Mouse (Mus musculus): Measurements from ENCODE around the gene Wsb2. TPM values are rescaled to one million over a fixed set of nuclear protein-coding genes. Genes with fewer than 3 reads are reported as not detected.
"Not testable (repeated sequence)": the region's sequence is repeated elsewhere in the genome, so short reads cannot be mapped to it uniquely, and the experiment has no call there.

Wsb2 gene
- polyA plus RNA-seq, 1 experiment: 29.6 TPM

- no peak for TF ChIP-seq FLI1 (IDR thresholded peaks at IDR 0.05; ENCODE audit: low read length)
- H3K9me3 ChIP-seq: peaks cover 16% of the 10 kb centered on the region
Observed at GRCm38 (mm10) chr5:117403609-117404008, 46.5 kb downstream of the Wsb2 start.

GRCm38 (mm10) chr5:117404671-117405070, 47.6 kb downstream of the Wsb2 start:
- not testable (repeated sequence) for H3K36me3 ChIP-seq (replicated peaks; ENCODE audit: low read length); H3K4me1 ChIP-seq; H3K4me3 ChIP-seq (replicated peaks)
- H3K9me3 ChIP-seq: peaks cover 16% of the 10 kb centered on the region
- H3K27me3 ChIP-seq (replicated peaks): peaks cover 25% of the 10 kb centered on the region

More at GRCm38 (mm10) chr5:117403609-117404008, 46.5 kb downstream of the Wsb2 start:
- no peak overlapping the region for H3K4me3 ChIP-seq (replicated peaks)
- peaks cover 16% of the 10 kb centered on the region for H3K27me3 ChIP-seq (replicated peaks)
- no peaks in the 10 kb centered on the region for H3K36me3 ChIP-seq (replicated peaks; ENCODE audit: low read length)
- H3K4me1 ChIP-seq: no peaks in the 10 kb centered on the region

- Histone ChIP-seq H3K27me3 (replicated peaks) (peaks cover 51% of the 10 kb centered on the region), H3K9me3 (0 out of 2 replicates have a peak, but pooled peaks cover 3% of the 10 kb centered on the region), H3K4me3 (replicated peaks) (no peak overlapping the region), H3K4me1 (peaks cover 1% of the 10 kb centered on the region; the same call in 1 of the 2 replicates), H3K36me3 (replicated peaks; ENCODE audit: low read length) (no peaks in the 10 kb centered on the region)
- no peak for TF ChIP-seq FLI1 (IDR thresholded peaks at IDR 0.05; ENCODE audit: low read length)
Observed at GRCm38 (mm10) chr5:117408216-117408615, 51.1 kb downstream of the Wsb2 start.

- Histone ChIP-seq H3K27me3 (replicated peaks) (peaks cover 62% of the 10 kb centered on the region), H3K4me3 (replicated peaks) (no peak overlapping the region), H3K9me3 (0 out of 2 replicates have a peak, but pooled peaks cover 3% of the 10 kb centered on the region), H3K4me1 (peaks cover 13% of the 10 kb centered on the region), H3K36me3 (replicated peaks; ENCODE audit: low read length) (no peaks in the 10 kb centered on the region)
- no peak for TF ChIP-seq GATA1 (IDR thresholded peaks at IDR 0.05; ENCODE audit: borderline replicate concordance, low read length)
Observed at GRCm38 (mm10) chr5:117409369-117409768, 52.3 kb downstream of the Wsb2 start.

GRCm38 (mm10) chr5:117413507-117414501, 56.7 kb downstream of the Wsb2 start, which contains the start of gene Ksr2:
TSS of gene Ksr2 (plus strand) at chr5:117414000.
- TF ChIP-seq FLI1 (IDR thresholded peaks at IDR 0.05; ENCODE audit: low read length) (no peak), GATA1 (IDR thresholded peaks at IDR 0.05; ENCODE audit: borderline replicate concordance, low read length) (no peak)
- Histone ChIP-seq H3K9me3 (no peaks in the 10 kb centered on the region), H3K36me3 (replicated peaks; ENCODE audit: low read length) (no peaks in the 10 kb centered on the region), H3K4me3 (replicated peaks) (peak within 1 kb of the TSS; percentile 90), H3K4me1 (peaks cover 13% of the 10 kb centered on the region), H3K27me3 (replicated peaks) (peaks cover 89% of the 10 kb centered on the region)

GRCm38 (mm10) chr5:117414611-117415010, 57.5 kb downstream of the Wsb2 start:
- H3K27me3 ChIP-seq (replicated peaks): peaks cover 85% of the 10 kb centered on the region

GRCm38 (mm10) chr5:117415011-117415912, 58.2 kb downstream of the Wsb2 start:
- peaks cover 83% of the 10 kb centered on the region for H3K27me3 ChIP-seq (replicated peaks)
- peaks cover 13% of the 10 kb centered on the region for H3K4me1 ChIP-seq
- TF ChIP-seq GATA1 (IDR thresholded peaks at IDR 0.05; ENCODE audit: borderline replicate concordance, low read length) (no peak), FLI1 (IDR thresholded peaks at IDR 0.05; ENCODE audit: low read length) (no peak)

More at GRCm38 (mm10) chr5:117414611-117415010, 57.5 kb downstream of the Wsb2 start:
- H3K4me1 ChIP-seq: peaks cover 13% of the 10 kb centered on the region
- TF ChIP-seq FLI1 (IDR thresholded peaks at IDR 0.05; ENCODE audit: low read length) (no peak), GATA1 (IDR thresholded peaks at IDR 0.05; ENCODE audit: borderline replicate concordance, low read length) (no peak)
- no peaks in the 10 kb centered on the region for H3K36me3 ChIP-seq (replicated peaks; ENCODE audit: low read length)
- H3K9me3 ChIP-seq: no peaks in the 10 kb centered on the region
- H3K4me3 ChIP-seq (replicated peaks): no peak overlapping the region

GRCm38 (mm10) chr5:117417442-117417841, 60.3 kb downstream of the Wsb2 start:
- H3K27me3 ChIP-seq (replicated peaks): peaks cover 75% of the 10 kb centered on the region
- peaks cover 13% of the 10 kb centered on the region for H3K4me1 ChIP-seq
- no peak for TF ChIP-seq FLI1 (IDR thresholded peaks at IDR 0.05; ENCODE audit: low read length)
- TF ChIP-seq GATA1 (IDR thresholded peaks at IDR 0.05; ENCODE audit: borderline replicate concordance, low read length): no peak
- no peaks in the 10 kb centered on the region for H3K36me3 ChIP-seq (replicated peaks; ENCODE audit: low read length)
- H3K9me3 ChIP-seq: no peaks in the 10 kb centered on the region
- no peak overlapping the region for H3K4me3 ChIP-seq (replicated peaks)

More at GRCm38 (mm10) chr5:117415011-117415912, 58.2 kb downstream of the Wsb2 start:
- H3K4me3 ChIP-seq (replicated peaks): no peak overlapping the region
- no peaks in the 10 kb centered on the region for H3K9me3 ChIP-seq
- no peaks in the 10 kb centered on the region for H3K36me3 ChIP-seq (replicated peaks; ENCODE audit: low read length)

Other genes with a start within 250 kb of the Wsb2 start
- 37.1 and 38.0 TPM in 2 replicates for gene Suds3, start 241.2 kb upstream of the Wsb2 start, polyA plus RNA-seq (2012; ENCODE audit: insufficient read depth, low replicate concordance)
- gene Taok3, start 237.2 kb upstream of the Wsb2 start, polyA plus RNA-seq (2012; ENCODE audit: insufficient read depth, low replicate concordance): 75.0 and 157 TPM in 2 replicates
- 298 and 687 TPM in 2 replicates for gene Pebp1, start 69.7 kb upstream of the Wsb2 start, polyA plus RNA-seq (2012; ENCODE audit: insufficient read depth, low replicate concordance)
- gene Vsig10, start 38.2 kb upstream of the Wsb2 start, polyA plus RNA-seq (2012; ENCODE audit: insufficient read depth, low replicate concordance): 0.23 TPM in 1 of 2 replicates, not detected in the other
- 23.5 and 42.8 TPM in 2 replicates for gene Rfc5, start 31.7 kb downstream of the Wsb2 start, polyA plus RNA-seq (2012; ENCODE audit: insufficient read depth, low replicate concordance)
- 0.03 and 0.12 TPM in 2 replicates for gene Ksr2, start 56.7 kb downstream of the Wsb2 start, polyA plus RNA-seq (2012; ENCODE audit: insufficient read depth, low replicate concordance)

Measured in megakaryocyte, embryonic 14.5 days (primary cell).